Mouse (Mus musculus) megakaryocyte, adult 5-6 weeks (primary cell): Measurements from ENCODE around the gene Pnp. TPM values are rescaled to one million over a fixed set of nuclear protein-coding genes. Genes with fewer than 3 reads are reported as not detected.

ENCODE experiments used
- total RNA-seq, 2 experiments: library from RNA; stranded (forward) in 1 of 2; stranded (reverse) in 1 of 2; fragments of 153-499, 151-499 nt in 1 of 2; fragments of 221-1000, 200-1000 nt in 1 of 2; gene quantifications; 2 replicates each; pipeline versions ENCODE4 v1.2.3 to v1.2.4; 2015 to 2017

Pnp gene
- total RNA-seq, 2 experiments from 2014 or later = 204 to 405 TPM

Other genes starting within 250 kb of the Pnp start
- not detected in 2 replicates for gene Olfr747, start 237.9 kb upstream of the Pnp start, total RNA-seq (2015)
- not detected in 2 replicates for gene Olfr747, start 237.9 kb upstream of the Pnp start, total RNA-seq (2017)
- gene Olfr748, start 223.7 kb upstream of the Pnp start, total RNA-seq (2015) = not detected in 2 replicates
- gene Olfr748, start 223.7 kb upstream of the Pnp start, total RNA-seq (2017) = not detected in 2 replicates
- gene Olfr749, start 186.0 kb upstream of the Pnp start, total RNA-seq (2015) = not detected in 2 replicates
- gene Olfr749, start 186.0 kb upstream of the Pnp start, total RNA-seq (2017) = not detected in 2 replicates
- gene Ttc5, start 145.6 kb upstream of the Pnp start, total RNA-seq (2015) = 21.2 and 23.1 TPM in 2 replicates
- gene Ttc5, start 145.6 kb upstream of the Pnp start, total RNA-seq (2017) = 35.4 and 39.4 TPM in 2 replicates
- not detected in 2 replicates for gene Ccnb1ip1, start 123.3 kb upstream of the Pnp start, total RNA-seq (2015)
- gene Ccnb1ip1, start 123.3 kb upstream of the Pnp start, total RNA-seq (2017) = not detected in 2 replicates
- 59.7 and 62.1 TPM in 2 replicates for gene Parp2, start 123.2 kb upstream of the Pnp start, total RNA-seq (2015)
- gene Parp2, start 123.2 kb upstream of the Pnp start, total RNA-seq (2017) = 53.6 and 78.7 TPM in 2 replicates
- gene Tep1, start 60.5 kb upstream of the Pnp start, total RNA-seq (2015) = 200 and 215 TPM in 2 replicates
- 131 and 161 TPM in 2 replicates for gene Tep1, start 60.5 kb upstream of the Pnp start, total RNA-seq (2017)
- 0.07 and 0.27 TPM in 2 replicates for gene Klhl33, start 33.6 kb upstream of the Pnp start, total RNA-seq (2015)
- gene Klhl33, start 33.6 kb upstream of the Pnp start, total RNA-seq (2017) = 0.28 and 0.40 TPM in 2 replicates
- 101 and 107 TPM in 2 replicates for gene Osgep, start 6.2 kb upstream of the Pnp start, total RNA-seq (2015)
- gene Osgep, start 6.2 kb upstream of the Pnp start, total RNA-seq (2017) = 87.9 and 125 TPM in 2 replicates
- 46.3 and 64.2 TPM in 2 replicates for gene Apex1, start 6.1 kb upstream of the Pnp start, total RNA-seq (2015)
- gene Apex1, start 6.1 kb upstream of the Pnp start, total RNA-seq (2017) = 34.8 and 47.0 TPM in 2 replicates
- 115 and 118 TPM in 2 replicates for gene Pip4p1, start 226 bp upstream of the Pnp start, total RNA-seq (2015)
- gene Pip4p1, start 226 bp upstream of the Pnp start, total RNA-seq (2017) = 38.5 and 39.9 TPM in 2 replicates
- 43.8 TPM in 1 of 2 replicates, not detected in the other for gene Gm49342, start 13.4 kb downstream of the Pnp start, total RNA-seq (2015)
- gene Gm49342, start 13.4 kb downstream of the Pnp start, total RNA-seq (2017) = 161 and 177 TPM in 2 replicates
- gene Pnp2, start 24.9 kb downstream of the Pnp start, total RNA-seq (2015) = 14.4 and 16.7 TPM in 2 replicates
- 6.7 and 9.6 TPM in 2 replicates for gene Pnp2, start 24.9 kb downstream of the Pnp start, total RNA-seq (2017)
- not detected in 2 replicates for gene Rnase10, start 76.7 kb downstream of the Pnp start, total RNA-seq (2015)
- not detected in 2 replicates for gene Rnase10, start 76.7 kb downstream of the Pnp start, total RNA-seq (2017)
- gene Rnase9, start 110.8 kb downstream of the Pnp start, total RNA-seq (2015) = 0.11 TPM in 1 of 2 replicates, not detected in the other
- not detected in 2 replicates for gene Rnase9, start 110.8 kb downstream of the Pnp start, total RNA-seq (2017)
- not detected in 2 replicates for gene Rnase11, start 119.1 kb downstream of the Pnp start, total RNA-seq (2015)
- not detected in 2 replicates for gene Rnase11, start 119.1 kb downstream of the Pnp start, total RNA-seq (2017)
- 11.4 and 11.6 TPM in 2 replicates for gene Rnase12, start 126.6 kb downstream of the Pnp start, total RNA-seq (2015)
- 8.2 and 10.4 TPM in 2 replicates for gene Rnase12, start 126.6 kb downstream of the Pnp start, total RNA-seq (2017)
- not detected in 2 replicates for gene Olfr750, start 143.4 kb downstream of the Pnp start, total RNA-seq (2015)
- gene Olfr750, start 143.4 kb downstream of the Pnp start, total RNA-seq (2017) = not detected in 2 replicates
- gene Rnase4, start 160.0 kb downstream of the Pnp start, total RNA-seq (2015) = 36.2 and 44.8 TPM in 2 replicates
- 21.0 and 22.3 TPM in 2 replicates for gene Rnase4, start 160.0 kb downstream of the Pnp start, total RNA-seq (2017)
- 8.2 and 10.0 TPM in 2 replicates for gene Ang, start 160.1 kb downstream of the Pnp start, total RNA-seq (2015)
- 9.4 and 13.7 TPM in 2 replicates for gene Ang, start 160.1 kb downstream of the Pnp start, total RNA-seq (2017)
- not detected in 2 replicates for gene Eddm3b, start 183.3 kb downstream of the Pnp start, total RNA-seq (2015)
- gene Eddm3b, start 183.3 kb downstream of the Pnp start, total RNA-seq (2017) = not detected in 2 replicates
- 288 and 294 TPM in 2 replicates for gene Rnase6, start 192.8 kb downstream of the Pnp start, total RNA-seq (2015)
- gene Rnase6, start 192.8 kb downstream of the Pnp start, total RNA-seq (2017) = 303 and 351 TPM in 2 replicates
- not detected in 2 replicates for gene Rnase1, start 215.7 kb downstream of the Pnp start, total RNA-seq (2015)
- gene Rnase1, start 215.7 kb downstream of the Pnp start, total RNA-seq (2017) = not detected in 2 replicates
- 7.5 and 8.9 TPM in 2 replicates for gene Rnase2b, start 231.2 kb downstream of the Pnp start, total RNA-seq (2015)
- 0.92 and 4.3 TPM in 2 replicates for gene Rnase2b, start 231.2 kb downstream of the Pnp start, total RNA-seq (2017)